Mouse (Mus musculus) midbrain, embryonic 16.5 days (tissue): Measurements from ENCODE around the gene Ppp1r15b. TPM values are rescaled to one million over a fixed set of nuclear protein-coding genes. Genes with fewer than 3 reads are reported as not detected.

Experiments
- ATAC-seq: fragments of 200-750 bp; cut with Nextera tagmentation; 2 replicates; pipeline ENCODE4 v1.8.0; 2017; ENCODE audit warnings: moderate TSS enrichment
- H3K27ac ChIP-seq: fragments of 300-500 bp; sonication (generic); 2 replicates; pipeline ENCODE4 v1.5.1; 2014; ENCODE audit warnings: mild to moderate bottlenecking, low read length, mixed read lengths
- H3K27me3 ChIP-seq: fragments of 300-500 bp; sonication (generic); 2 replicates; pipeline ENCODE4 v1.6.1; 2014; ENCODE audit warnings: low read depth, low read length, mixed read lengths; ENCODE audit not compliant: control insufficient read depth, insufficient read depth
- H3K36me3 ChIP-seq: fragments of 300-500 bp; sonication (generic); 2 replicates; pipeline ENCODE4 v1.6.1; 2014; ENCODE audit warnings: mild to moderate bottlenecking, low read length, moderate library complexity, mixed read lengths; ENCODE audit not compliant: control insufficient read depth, insufficient read depth
- H3K4me1 ChIP-seq: fragments of 300-500 bp; sonication (generic); 2 replicates; pipeline ENCODE4 v1.6.1; 2014; ENCODE audit warnings: mild to moderate bottlenecking, low read length, mixed read lengths; ENCODE audit not compliant: control insufficient read depth, insufficient read depth
- H3K4me2 ChIP-seq: fragments of 300-500 bp; sonication (generic); 2 replicates; pipeline ENCODE4 v1.6.1; 2014; ENCODE audit warnings: mild to moderate bottlenecking, low read length, mixed read lengths
- H3K4me3 ChIP-seq: fragments of 300-500 bp; sonication (generic); 2 replicates; pipeline ENCODE4 v1.5.1; 2014; ENCODE audit warnings: low read depth, mild to moderate bottlenecking, low read length, moderate library complexity, mixed read lengths
- H3K9ac ChIP-seq: fragments of 300-500 bp; sonication (generic); 2 replicates; pipeline ENCODE4 v1.6.1; 2014; ENCODE audit warnings: low read depth, low read length, mixed read lengths
- H3K9me3 ChIP-seq: fragments of 300-500 bp; sonication (generic); replicated peaks from 2 replicates; pipeline ENCODE4 v1.6.1; 2014; ENCODE audit warnings: mild to moderate bottlenecking, low read length, mixed read lengths; ENCODE audit not compliant: control insufficient read depth, poor library complexity, severe bottlenecking
- WGBS: fragments of 180-500 bp; shearing (Covaris S2); extraction: QIAGEN DNeasy Blood & Tissue Kit; methylation state at CpG from one replicate; pipeline ENCODE4 v1.1.7; 2014; 5-methylcytosine and 5-hydroxymethylcytosine counted together
- polyA plus RNA-seq: library from polyadenylated mRNA; unstranded; fragments of >200 nt; fragmentation: Nextera tagmentation; extraction: Ambion mirVana; gene quantifications from 2 replicates; pipeline ENCODE4 v1.2.1, GENCODE M21; 2015

Ppp1r15b gene
- polyA plus RNA-seq, 1 experiment from 2014 or later = 27.7 TPM

- Histone ChIP-seq H3K9me3 (no peaks in the 10 kb centered on the region), H3K4me3 (no peak overlapping the region), H3K36me3 (peaks cover 37% of the 10 kb centered on the region), H3K9ac (no peak overlapping the region), H3K4me2 (no peak overlapping the region), H3K27ac (no peak overlapping the region), H3K27me3 (no peaks in the 10 kb centered on the region), H3K4me1 (no peaks in the 10 kb centered on the region; the same call in 1 of the 2 replicates)
- ATAC-seq = no peak
- WGBS = 83% methylated on average over 4 of the region's 4 CpGs
These were observed 41.5 kb upstream of the Ppp1r15b start for GRCm38 (mm10) chr1:133089415-133089814.

GRCm38 (mm10) chr1:133090641-133091040, 40.3 kb upstream of the Ppp1r15b start:
- Histone ChIP-seq H3K9ac (no peak overlapping the region), H3K4me3 (no peak overlapping the region), H3K27ac (no peak overlapping the region), H3K27me3 (no peaks in the 10 kb centered on the region), H3K4me1 (no peaks in the 10 kb centered on the region; the same call in 1 of the 2 replicates), H3K36me3 (peaks cover 40% of the 10 kb centered on the region), H3K4me2 (no peak overlapping the region), H3K9me3 (no peaks in the 10 kb centered on the region)
- ATAC-seq = no peak
- WGBS = 90% methylated on average over 6 of the region's 6 CpGs

GRCm38 (mm10) chr1:133091483-133091882, 39.5 kb upstream of the Ppp1r15b start:
- 91% methylated on average over 8 of the region's 8 CpGs for WGBS
- H3K9me3 ChIP-seq = no peaks in the 10 kb centered on the region
- no peaks in the 10 kb centered on the region; the same call in 1 of the 2 replicates for H3K4me1 ChIP-seq
- no peak overlapping the region for H3K4me2 ChIP-seq
- H3K27me3 ChIP-seq = no peaks in the 10 kb centered on the region
- no peak for ATAC-seq
- no peak overlapping the region for H3K4me3 ChIP-seq
- H3K9ac ChIP-seq = no peak overlapping the region
- peaks cover 43% of the 10 kb centered on the region for H3K36me3 ChIP-seq
- H3K27ac ChIP-seq = no peak overlapping the region

- H3K27ac ChIP-seq = no peak overlapping the region; the same call in 1 of the 2 replicates
- ATAC-seq = no peak
- H3K9me3 ChIP-seq = no peaks in the 10 kb centered on the region
- 91% methylated on average over 7 of the region's 7 CpGs for WGBS
- H3K4me3 ChIP-seq = no peak overlapping the region
- H3K36me3 ChIP-seq = peaks cover 37% of the 10 kb centered on the region
- H3K9ac ChIP-seq = no peak overlapping the region
- H3K4me1 ChIP-seq = no peaks in the 10 kb centered on the region
- no peaks in the 10 kb centered on the region for H3K27me3 ChIP-seq
- no peak overlapping the region for H3K4me2 ChIP-seq
These were observed 37.2 kb upstream of the Ppp1r15b start for GRCm38 (mm10) chr1:133093719-133094118.

- 42% methylated on average over 17 of the region's 17 CpGs for WGBS
- no peak overlapping the region for H3K4me2 ChIP-seq
- H3K4me3 ChIP-seq = no peak overlapping the region
- no peak overlapping the region for H3K27ac ChIP-seq
- no peaks in the 10 kb centered on the region for H3K9me3 ChIP-seq
- ATAC-seq = no peak
- peaks cover 46% of the 10 kb centered on the region for H3K36me3 ChIP-seq
- no peak overlapping the region for H3K9ac ChIP-seq
- H3K4me1 ChIP-seq = no peaks in the 10 kb centered on the region
- no peaks in the 10 kb centered on the region for H3K27me3 ChIP-seq
These were observed 29.8 kb upstream of the Ppp1r15b start for GRCm38 (mm10) chr1:133100980-133101798.

- Histone ChIP-seq H3K36me3 (peaks cover 46% of the 10 kb centered on the region), H3K27me3 (no peaks in the 10 kb centered on the region), H3K4me1 (no peaks in the 10 kb centered on the region), H3K4me3 (no peak overlapping the region), H3K9me3 (no peaks in the 10 kb centered on the region), H3K27ac (no peak overlapping the region), H3K4me2 (no peak overlapping the region), H3K9ac (no peak overlapping the region)
- no peak for ATAC-seq
- 85% methylated on average over 5 of the region's 5 CpGs for WGBS
These were observed 28.8 kb upstream of the Ppp1r15b start for GRCm38 (mm10) chr1:133102108-133102507.

- H3K9ac ChIP-seq = no peak overlapping the region
- H3K27ac ChIP-seq = no peak overlapping the region
- 93% methylated on average over 7 of the region's 7 CpGs for WGBS
- H3K4me3 ChIP-seq = no peak overlapping the region
- peaks cover 46% of the 10 kb centered on the region for H3K36me3 ChIP-seq
- H3K4me1 ChIP-seq = no peaks in the 10 kb centered on the region
- H3K27me3 ChIP-seq = no peaks in the 10 kb centered on the region
- no peaks in the 10 kb centered on the region for H3K9me3 ChIP-seq
- ATAC-seq = no peak
- no peak overlapping the region for H3K4me2 ChIP-seq
These were observed 27.6 kb upstream of the Ppp1r15b start for GRCm38 (mm10) chr1:133103315-133103714.

GRCm38 (mm10) chr1:133103871-133104270, 27.1 kb upstream of the Ppp1r15b start:
- Histone ChIP-seq H3K9me3 (no peaks in the 10 kb centered on the region), H3K9ac (no peak overlapping the region), H3K27ac (no peak overlapping the region), H3K4me1 (no peaks in the 10 kb centered on the region), H3K27me3 (no peaks in the 10 kb centered on the region), H3K4me2 (no peak overlapping the region), H3K36me3 (peaks cover 40% of the 10 kb centered on the region), H3K4me3 (no peak overlapping the region)
- WGBS = 95% methylated on average over 6 of the region's 6 CpGs
- no peak for ATAC-seq

GRCm38 (mm10) chr1:133116108-133116507, 14.8 kb upstream of the Ppp1r15b start:
- 97% methylated on average over 4 of the region's 4 CpGs for WGBS
- Histone ChIP-seq H3K36me3 (no peaks in the 10 kb centered on the region), H3K4me3 (no peak overlapping the region)

More at GRCm38 (mm10) chr1:133116108-133116507, 14.8 kb upstream of the Ppp1r15b start:
- Histone ChIP-seq H3K9ac (no peak overlapping the region), H3K4me1 (no peaks in the 10 kb centered on the region), H3K27me3 (no peaks in the 10 kb centered on the region), H3K4me2 (no peak overlapping the region), H3K9me3 (no peaks in the 10 kb centered on the region), H3K27ac (no peak overlapping the region)
- no peak for ATAC-seq
